Mouse (Mus musculus) frontal cortex, postnatal 25 days (tissue): ENCODE results near the gene Ambn.

Experiments
- DNase-seq, 2 experiments: peaks; one replicate each; pipeline ENCODE4 v3.0.0; 2022; ENCODE audit warnings: low spot score in 2 of 2

Gene Ambn

GRCm38 (mm10) chr5:88455691-88456090 is at the start of gene Ambn:
Gene Ambn (plus strand): TSS chr5:88455991.
- no peak for DNase-seq

- no peak for DNase-seq
Measured at GRCm38 (mm10) chr5:88420319-88421065, 35.3 kb upstream of the Ambn start.

- DNase-seq: peak in 1 of 2 experiments; percentile 4
Measured at GRCm38 (mm10) chr5:88424892-88425291, 30.9 kb upstream of the Ambn start.

GRCm38 (mm10) chr5:88426753-88427152 is 29.0 kb upstream of the Ambn start:
- no peak for DNase-seq

GRCm38 (mm10) chr5:88467471-88467870 is 11.7 kb downstream of the Ambn start:
- no peak for DNase-seq

- no peak for DNase-seq
Measured at GRCm38 (mm10) chr5:88468807-88469704, 13.3 kb downstream of the Ambn start.

GRCm38 (mm10) chr5:88487675-88488074 is 31.9 kb downstream of the Ambn start, which contains the start of gene Enam:
Gene Enam (plus strand): TSS chr5:88487975.
- no peak for DNase-seq

GRCm38 (mm10) chr5:88489004-88489403 is 33.2 kb downstream of the Ambn start:
- no peak for DNase-seq

GRCm38 (mm10) chr5:88491111-88491510 is 35.3 kb downstream of the Ambn start:
- no peak for DNase-seq

- no peak for DNase-seq
Measured at GRCm38 (mm10) chr5:88499781-88500180, 44.0 kb downstream of the Ambn start.

GRCm38 (mm10) chr5:88508555-88508954 is 52.8 kb downstream of the Ambn start:
- no peak for DNase-seq

GRCm38 (mm10) chr5:88508990-88509389 is 53.2 kb downstream of the Ambn start:
- DNase-seq: no peak
